Mouse (Mus musculus): ENCODE results near the gene Ahnak. TPM values are rescaled to one million over a fixed set of nuclear protein-coding genes. Genes with fewer than 3 reads are reported as not detected.

The Ahnak gene
- total and polyA plus RNA-seq, 3 experiments, result 1.2 to 2.2 TPM; not detected in 1

- Histone ChIP-seq H3K4me3 (ENCODE audit: control insufficient read depth in 1 of 2, insufficient read depth in 1 of 2, low read depth in 2 of 2, low read length in 2 of 2) (no peak overlapping the region), H3K27me3 (ENCODE audit: control insufficient read depth in 1 of 2, insufficient read depth in 2 of 2, low read length in 2 of 2) (no peaks in the 10 kb centered on the region), H3K9ac (ENCODE audit: control insufficient read depth, low read depth, low read length, poor library complexity, severe bottlenecking) (no peak overlapping the region; the same call in 1 of the 2 replicates), H3K9me3 (replicated peaks; ENCODE audit: insufficient read depth, low read length) (no peaks in the 10 kb centered on the region), H3K36me3 (ENCODE audit: control insufficient read depth in 1 of 2, insufficient read depth in 2 of 2, low read length in 2 of 2) (peaks cover 0 to 9% of the 10 kb centered on the region in 2 experiments; a peak in 2 of 4 replicates), H3K4me1 (ENCODE audit: control insufficient read depth in 1 of 2, insufficient read depth in 2 of 2, low read length in 2 of 2) (peaks cover 2 to 12% of the 10 kb centered on the region in 2 experiments; a peak in 2 of 4 replicates), H3K27ac (ENCODE audit: control insufficient read depth, low read depth, low read length) (no peak overlapping the region), H3K79me2 (ENCODE audit: control insufficient read depth, insufficient read depth, low read length, poor library complexity) (no peaks in the 10 kb centered on the region)
- TF ChIP-seq KAT2A (conservative IDR thresholded peaks at IDR 0.05; ENCODE audit: low read depth, low read length), result no peak
- TF ChIP-seq POLR2AphosphoS2 (IDR thresholded peaks at IDR 0.05; ENCODE audit: low read length), result no peak
- DNase-seq (ENCODE audit: low read depth, low spot score), result no peak
Measured at GRCm38 (mm10) chr19:9081311-9082190, 92.5 kb downstream of the Ahnak start.

- no peak overlapping the region for H3K27ac ChIP-seq (ENCODE audit: control insufficient read depth, low read depth, low read length)
- H3K79me2 ChIP-seq (ENCODE audit: control insufficient read depth, insufficient read depth, low read length, poor library complexity), result no peaks in the 10 kb centered on the region
- H3K9ac ChIP-seq (ENCODE audit: control insufficient read depth, low read depth, low read length, poor library complexity, severe bottlenecking), result peak overlapping the region; percentile 58
- no peaks in the 10 kb centered on the region for H3K27me3 ChIP-seq (ENCODE audit: control insufficient read depth in 1 of 2, insufficient read depth in 2 of 2, low read length in 2 of 2)
- peak overlapping the region; percentile 56 to 57 for H3K4me3 ChIP-seq (ENCODE audit: control insufficient read depth in 1 of 2, insufficient read depth in 1 of 2, low read depth in 2 of 2, low read length in 2 of 2)
- H3K36me3 ChIP-seq (ENCODE audit: control insufficient read depth in 1 of 2, insufficient read depth in 2 of 2, low read length in 2 of 2), result peaks cover 0 to 9% of the 10 kb centered on the region in 2 experiments; a peak in 2 of 4 replicates
- DNase-seq (ENCODE audit: low read depth, low spot score), result peak; percentile 91
- H3K4me1 ChIP-seq (ENCODE audit: control insufficient read depth in 1 of 2, insufficient read depth in 2 of 2, low read length in 2 of 2), result peaks cover 2 to 12% of the 10 kb centered on the region in 2 experiments; a peak in 2 of 4 replicates
- H3K9me3 ChIP-seq (replicated peaks; ENCODE audit: insufficient read depth, low read length), result no peaks in the 10 kb centered on the region
- TF ChIP-seq NRF1 (IDR thresholded peaks at IDR 0.05; ENCODE audit: insufficient read depth, low read depth, low read length, poor library complexity, severe bottlenecking), result no peak
- no peak for TF ChIP-seq ZMIZ1 (IDR thresholded peaks at IDR 0.05; ENCODE audit: low read depth, low read length)
- TF ChIP-seq MAX (IDR thresholded peaks at IDR 0.05; ENCODE audit: low read length), result peak; percentile 80
- no peak for TF ChIP-seq RCOR1 (IDR thresholded peaks at IDR 0.05; ENCODE audit: low read depth, low read length)
- no peak for TF ChIP-seq KAT2A (conservative IDR thresholded peaks at IDR 0.05; ENCODE audit: low read depth, low read length)
- TF ChIP-seq UBTF (IDR thresholded peaks at IDR 0.05; ENCODE audit: borderline replicate concordance, insufficient read depth, low read depth, low read length), result no peak
- no peak for TF ChIP-seq TCF12 (IDR thresholded peaks at IDR 0.05; ENCODE audit: low read depth, low read length)
- no peak for TF ChIP-seq ZNF384 (IDR thresholded peaks at IDR 0.05; ENCODE audit: low read depth, low read length)
- TF ChIP-seq EP300 (IDR thresholded peaks at IDR 0.05; ENCODE audit: low read depth in 1 of 2, low read length in 2 of 2), result peak in 1 of 2 experiments; percentile 17; a peak in 1 of 4 replicates
- TF ChIP-seq MEF2A (IDR thresholded peaks at IDR 0.05; ENCODE audit: extremely low read depth, insufficient replicate concordance, low read depth, low read length, poor library complexity, severe bottlenecking), result no peak
- no peak for TF ChIP-seq NELFE (IDR thresholded peaks at IDR 0.05; ENCODE audit: low read depth, low read length)
- no peak for TF ChIP-seq USF2 (IDR thresholded peaks at IDR 0.05; ENCODE audit: borderline replicate concordance in 1 of 2, insufficient read depth in 1 of 2, low read depth in 1 of 2, low read length in 2 of 2)
- TF ChIP-seq SIN3A (IDR thresholded peaks at IDR 0.05; ENCODE audit: low read length), result peak; percentile 82
- TF ChIP-seq SMC3 (IDR thresholded peaks at IDR 0.05; ENCODE audit: low read depth, low read length), result peak; percentile 100
- no peak for TF ChIP-seq POLR2AphosphoS2 (IDR thresholded peaks at IDR 0.05; ENCODE audit: low read length)
- TF ChIP-seq POLR2A (IDR thresholded peaks at IDR 0.05; ENCODE audit: control insufficient read depth in 1 of 2, insufficient read depth in 1 of 2, low read depth in 1 of 2, low read length in 2 of 2, poor library complexity in 1 of 2), result peak in 1 of 2 experiments; percentile 21; a peak in 1 of 4 replicates
- TF ChIP-seq TBP (IDR thresholded peaks at IDR 0.05; ENCODE audit: low read depth, low read length), result no peak
- no peak for TF ChIP-seq E2F4 (IDR thresholded peaks at IDR 0.05; ENCODE audit: borderline replicate concordance, low read depth, low read length)
- no peak for TF ChIP-seq JUND (IDR thresholded peaks at IDR 0.05; ENCODE audit: low read depth, low read length)
- peak; percentile 75 to 100 (median 99) for TF ChIP-seq CTCF (IDR thresholded peaks at IDR 0.05 in 2 of 3, conservative IDR thresholded peaks at IDR 0.05 in 1 of 3; ENCODE audit: control insufficient read depth in 1 of 3, insufficient read depth in 1 of 3, low read depth in 2 of 3, low read length in 3 of 3, poor library complexity in 1 of 3, severe bottlenecking in 1 of 3)
- peak; percentile 70; the same call in 1 of the 2 replicates for TF ChIP-seq MAZ (IDR thresholded peaks at IDR 0.05; ENCODE audit: low read depth, low read length)
- TF ChIP-seq POLR2AphosphoS5 (IDR thresholded peaks at IDR 0.05; ENCODE audit: borderline replicate concordance, low read depth, low read length), result no peak
- no peak for TF ChIP-seq GATA1 (IDR thresholded peaks at IDR 0.05; ENCODE audit: low read depth, low read length)
- TF ChIP-seq BHLHE40 (IDR thresholded peaks at IDR 0.05; ENCODE audit: borderline replicate concordance, low read depth, low read length), result no peak
- TF ChIP-seq CHD2 (IDR thresholded peaks at IDR 0.05; ENCODE audit: low read length), result no peak
- no peak for TF ChIP-seq USF1 (IDR thresholded peaks at IDR 0.05; ENCODE audit: low read depth, low read length)
- peak; percentile 75 for TF ChIP-seq MYC (IDR thresholded peaks at IDR 0.05; ENCODE audit: low read depth, low read length)
Measured at GRCm38 (mm10) chr19:9082191-9083009, 93.3 kb downstream of the Ahnak start.

Data from MEL (cell line).